Mouse (Mus musculus): ENCODE data around the gene Asns. TPM values are rescaled to one million over a fixed set of nuclear protein-coding genes. Genes with fewer than 3 reads are reported as not detected.
A peak's percentile ranks its signal among the peaks of the same experiment; 100 is the strongest.

Asns gene
- polyA plus RNA-seq, 1 experiment, result 4.7 TPM

- H3K4me3 ChIP-seq (replicated peaks), result no peak overlapping the region
- H3K4me1 ChIP-seq (ENCODE audit: control insufficient read depth), result peaks cover 22% of the 10 kb centered on the region
- no peaks in the 10 kb centered on the region for H3K9me3 ChIP-seq (ENCODE audit: control insufficient read depth, low read length)
- TF ChIP-seq GATA1 (IDR thresholded peaks at IDR 0.05; ENCODE audit: low read length) (no peak), TAL1 (IDR thresholded peaks at IDR 0.05; ENCODE audit: low read length) (no peak)
- H3K27me3 ChIP-seq (ENCODE audit: control insufficient read depth), result no peaks in the 10 kb centered on the region
- no peaks in the 10 kb centered on the region for H3K36me3 ChIP-seq (ENCODE audit: control insufficient read depth)
These were observed 18.8 kb upstream of the Asns start for GRCm38 (mm10) chr6:7711837-7712330.

- no peaks in the 10 kb centered on the region for H3K27me3 ChIP-seq (ENCODE audit: control insufficient read depth)
These were observed 15.2 kb upstream of the Asns start for GRCm38 (mm10) chr6:7708246-7708645.

GRCm38 (mm10) chr6:7706796-7707195 is 13.7 kb upstream of the Asns start:
- Histone ChIP-seq H3K9me3 (ENCODE audit: control insufficient read depth, low read length) (no peaks in the 10 kb centered on the region), H3K27me3 (ENCODE audit: control insufficient read depth) (no peaks in the 10 kb centered on the region), H3K4me3 (replicated peaks) (no peak overlapping the region), H3K4me1 (ENCODE audit: control insufficient read depth) (peaks cover 6% of the 10 kb centered on the region), H3K36me3 (ENCODE audit: control insufficient read depth) (no peaks in the 10 kb centered on the region)
- TF ChIP-seq GATA1 (IDR thresholded peaks at IDR 0.05; ENCODE audit: low read length) (no peak), TAL1 (IDR thresholded peaks at IDR 0.05; ENCODE audit: low read length) (no peak)

More at GRCm38 (mm10) chr6:7708246-7708645, 15.2 kb upstream of the Asns start:
- Histone ChIP-seq H3K4me1 (ENCODE audit: control insufficient read depth) (peaks cover 15% of the 10 kb centered on the region), H3K9me3 (ENCODE audit: control insufficient read depth, low read length) (no peaks in the 10 kb centered on the region), H3K4me3 (replicated peaks) (no peak overlapping the region), H3K36me3 (ENCODE audit: control insufficient read depth) (no peaks in the 10 kb centered on the region)
- TF ChIP-seq TAL1 (IDR thresholded peaks at IDR 0.05; ENCODE audit: low read length) (no peak), GATA1 (IDR thresholded peaks at IDR 0.05; ENCODE audit: low read length) (no peak)

GRCm38 (mm10) chr6:7697999-7698699 is 5.1 kb upstream of the Asns start:
- TF ChIP-seq GATA1 (IDR thresholded peaks at IDR 0.05; ENCODE audit: low read length), result peak; percentile 62
- TF ChIP-seq TAL1 (IDR thresholded peaks at IDR 0.05; ENCODE audit: low read length), result peak; percentile 66; the same call in 2 of the 3 replicates
- H3K4me3 ChIP-seq (replicated peaks), result peak overlapping the region; percentile 44
- H3K36me3 ChIP-seq (ENCODE audit: control insufficient read depth), result peaks cover 2% of the 10 kb centered on the region; the same call in 1 of the 2 replicates
- no peaks in the 10 kb centered on the region for H3K27me3 ChIP-seq (ENCODE audit: control insufficient read depth)
- peaks cover 69% of the 10 kb centered on the region for H3K4me1 ChIP-seq (ENCODE audit: control insufficient read depth)
- H3K9me3 ChIP-seq (ENCODE audit: control insufficient read depth, low read length), result no peaks in the 10 kb centered on the region

- H3K4me1 ChIP-seq (ENCODE audit: control insufficient read depth), result peaks cover 75% of the 10 kb centered on the region
These were observed 4.1 kb upstream of the Asns start for GRCm38 (mm10) chr6:7697077-7697643.

GRCm38 (mm10) chr6:7696641-7697040 is 3.6 kb upstream of the Asns start:
- Histone ChIP-seq H3K4me3 (replicated peaks) (no peak overlapping the region), H3K36me3 (ENCODE audit: control insufficient read depth) (peaks cover 2% of the 10 kb centered on the region; the same call in 1 of the 2 replicates), H3K4me1 (ENCODE audit: control insufficient read depth) (peaks cover 79% of the 10 kb centered on the region), H3K27me3 (ENCODE audit: control insufficient read depth) (no peaks in the 10 kb centered on the region), H3K9me3 (ENCODE audit: control insufficient read depth, low read length) (no peaks in the 10 kb centered on the region)
- TF ChIP-seq TAL1 (IDR thresholded peaks at IDR 0.05; ENCODE audit: low read length) (no peak), GATA1 (IDR thresholded peaks at IDR 0.05; ENCODE audit: low read length) (no peak)

More at GRCm38 (mm10) chr6:7697077-7697643, 4.1 kb upstream of the Asns start:
- H3K27me3 ChIP-seq (ENCODE audit: control insufficient read depth), result no peaks in the 10 kb centered on the region
- peaks cover 2% of the 10 kb centered on the region; the same call in 1 of the 2 replicates for H3K36me3 ChIP-seq (ENCODE audit: control insufficient read depth)
- no peaks in the 10 kb centered on the region for H3K9me3 ChIP-seq (ENCODE audit: control insufficient read depth, low read length)
- TF ChIP-seq TAL1 (IDR thresholded peaks at IDR 0.05; ENCODE audit: low read length), result peak; percentile 50
- no peak for TF ChIP-seq GATA1 (IDR thresholded peaks at IDR 0.05; ENCODE audit: low read length)
- H3K4me3 ChIP-seq (replicated peaks), result peak overlapping the region; percentile 44

- H3K9me3 ChIP-seq (ENCODE audit: control insufficient read depth, low read length), result no peaks in the 10 kb centered on the region
- TF ChIP-seq GATA1 (IDR thresholded peaks at IDR 0.05; ENCODE audit: low read length) (no peak), TAL1 (IDR thresholded peaks at IDR 0.05; ENCODE audit: low read length) (no peak)
- no peaks in the 10 kb centered on the region for H3K27me3 ChIP-seq (ENCODE audit: control insufficient read depth)
- H3K4me1 ChIP-seq (ENCODE audit: control insufficient read depth), result peaks cover 86% of the 10 kb centered on the region
- H3K36me3 ChIP-seq (ENCODE audit: control insufficient read depth), result peaks cover 7% of the 10 kb centered on the region
- no peak overlapping the region for H3K4me3 ChIP-seq (replicated peaks)
These were observed 2.8 kb upstream of the Asns start for GRCm38 (mm10) chr6:7695901-7696300.

GRCm38 (mm10) chr6:7693666-7694065 is 612 bp upstream of the Asns start:
- peaks cover 91% of the 10 kb centered on the region for H3K4me1 ChIP-seq (ENCODE audit: control insufficient read depth)
- H3K9me3 ChIP-seq (ENCODE audit: control insufficient read depth, low read length), result no peaks in the 10 kb centered on the region
- H3K36me3 ChIP-seq (ENCODE audit: control insufficient read depth), result peaks cover 27% of the 10 kb centered on the region
- no peaks in the 10 kb centered on the region for H3K27me3 ChIP-seq (ENCODE audit: control insufficient read depth)
- no peak overlapping the region for H3K4me3 ChIP-seq (replicated peaks)
- TF ChIP-seq TAL1 (IDR thresholded peaks at IDR 0.05; ENCODE audit: low read length), result no peak
- TF ChIP-seq GATA1 (IDR thresholded peaks at IDR 0.05; ENCODE audit: low read length), result no peak

- Histone ChIP-seq H3K36me3 (ENCODE audit: control insufficient read depth) (peaks cover 37% of the 10 kb centered on the region), H3K27me3 (ENCODE audit: control insufficient read depth) (no peaks in the 10 kb centered on the region), H3K9me3 (ENCODE audit: control insufficient read depth, low read length) (no peaks in the 10 kb centered on the region), H3K4me1 (ENCODE audit: control insufficient read depth) (peaks cover 87% of the 10 kb centered on the region), H3K4me3 (replicated peaks) (peak overlapping the region; percentile 95)
- no peak for TF ChIP-seq TAL1 (IDR thresholded peaks at IDR 0.05; ENCODE audit: low read length)
- no peak for TF ChIP-seq GATA1 (IDR thresholded peaks at IDR 0.05; ENCODE audit: low read length)
These were observed 603 bp downstream of the Asns start for GRCm38 (mm10) chr6:7692451-7692850.

All from erythroblast, embryonic 14.5 days (primary cell).